Mouse (Mus musculus) bone marrow macrophage, adult 2 months (primary cell): ENCODE results near the gene Stab1.

Experiments
- CTCF ChIP-seq: IDR thresholded peaks from 2 replicates; pipeline ENCODE4 v1.5.1; 2012; ENCODE audit warnings: low read depth, mild to moderate bottlenecking, low read length, moderate library complexity
- POLR2A ChIP-seq: IDR thresholded peaks from 2 replicates; pipeline ENCODE4 v1.6.1; 2012; ENCODE audit warnings: mild to moderate bottlenecking, low read depth, low read length, borderline replicate concordance

DNA sequence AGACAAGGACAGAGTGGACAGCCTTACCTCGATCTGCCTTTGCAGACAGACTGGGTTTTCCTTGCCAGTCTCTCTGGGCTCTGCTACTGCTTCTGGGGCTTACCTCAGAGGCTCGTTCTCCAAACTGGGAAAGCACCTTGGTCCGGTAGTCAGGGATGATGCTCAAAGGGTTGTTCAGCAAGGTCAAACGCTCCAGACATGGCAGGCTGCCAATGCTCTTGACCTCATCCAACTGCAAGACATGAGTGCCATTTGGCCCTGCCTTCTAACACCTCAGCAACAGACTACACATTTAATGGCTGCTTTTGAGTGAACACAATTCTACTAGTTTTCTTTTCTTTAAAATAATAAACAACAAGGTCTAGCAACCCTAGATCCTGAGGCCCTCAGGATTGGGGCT lies 18.2 kb upstream of the Stab1 start:
- TF ChIP-seq CTCF (no peak), POLR2A (no peak)
